Mouse (Mus musculus) urinary bladder, postnatal 4 days (tissue): Measurements from ENCODE around the gene Fam71b.

Experiments used
- DNase-seq, 2 experiments: peaks; one replicate each; pipeline ENCODE4 v3.0.0; 2021 to 2022; ENCODE audit warnings: low spot score in 2 of 2

Gene Fam71b

GRCm38 (mm10) chr11:46396167-46396859, at the start of gene Fam71b:
Fam71b (plus strand) TSS chr11:46396559.
- no peak for DNase-seq

- DNase-seq: no peak
These were observed 48.6 kb upstream of the Fam71b start for GRCm38 (mm10) chr11:46347756-46348155.

- DNase-seq: no peak
These were observed 47.9 kb upstream of the Fam71b start for GRCm38 (mm10) chr11:46348416-46348815.

- DNase-seq: no peak
These were observed 46.5 kb upstream of the Fam71b start for GRCm38 (mm10) chr11:46349681-46350410.

- DNase-seq: no peak
These were observed 38.0 kb upstream of the Fam71b start for GRCm38 (mm10) chr11:46358369-46358768.

- DNase-seq: no peak
These were observed 35.2 kb upstream of the Fam71b start for GRCm38 (mm10) chr11:46360991-46361665.

GRCm38 (mm10) chr11:46362061-46363022, 34.0 kb upstream of the Fam71b start:
- DNase-seq: no peak

- no peak for DNase-seq
These were observed 32.5 kb upstream of the Fam71b start for GRCm38 (mm10) chr11:46363864-46364263.

GRCm38 (mm10) chr11:46365744-46366143, 30.6 kb upstream of the Fam71b start:
- DNase-seq: no peak

GRCm38 (mm10) chr11:46366357-46366756, 30.0 kb upstream of the Fam71b start:
- no peak for DNase-seq

- no peak for DNase-seq
These were observed 25.9 kb upstream of the Fam71b start for GRCm38 (mm10) chr11:46370457-46370856.

GRCm38 (mm10) chr11:46371250-46371649, 25.1 kb upstream of the Fam71b start:
- DNase-seq: no peak

GRCm38 (mm10) chr11:46372331-46372953, 23.9 kb upstream of the Fam71b start:
- DNase-seq: no peak

- DNase-seq: no peak
These were observed 23.0 kb upstream of the Fam71b start for GRCm38 (mm10) chr11:46373071-46374030.

- DNase-seq: no peak
These were observed 21.3 kb upstream of the Fam71b start for GRCm38 (mm10) chr11:46375015-46375414.

GRCm38 (mm10) chr11:46377316-46377715, 19.0 kb upstream of the Fam71b start:
- DNase-seq: no peak

GRCm38 (mm10) chr11:46377819-46378782, 18.3 kb upstream of the Fam71b start:
- DNase-seq: no peak

GRCm38 (mm10) chr11:46380097-46380675, 16.2 kb upstream of the Fam71b start:
- DNase-seq: no peak
